Mouse (Mus musculus) hindbrain, embryonic 11.5 days (tissue): Measurements from ENCODE around the gene Wscd1. TPM values are rescaled to one million over a fixed set of nuclear protein-coding genes. Genes with fewer than 3 reads are reported as not detected.
"Not testable (repeated sequence)": the region's sequence is repeated elsewhere in the genome, so short reads cannot be mapped to it uniquely, and the experiment has no call there.

Source experiments
- ATAC-seq: fragments of 200-750 bp; cut with Nextera tagmentation; 2 replicates; pipeline ENCODE4 v1.8.0; 2017; ENCODE audit warnings: mild to moderate bottlenecking, moderate TSS enrichment, moderate library complexity; ENCODE audit not compliant: low FRiP score
- DNase-seq: peaks from one replicate; pipeline ENCODE4 v3.0.0-alpha.2; 2015; ENCODE audit warnings: low spot score
- H3K27ac ChIP-seq: fragments of 300-500 bp; sonication (generic); 2 replicates; pipeline ENCODE4 v1.5.1; 2014; ENCODE audit warnings: mild to moderate bottlenecking, low read depth, low read length
- H3K27me3 ChIP-seq: fragments of 300-500 bp; sonication (generic); 2 replicates; pipeline ENCODE4 v1.6.1; 2014; ENCODE audit warnings: mild to moderate bottlenecking, low read length, moderate library complexity, mixed read lengths; ENCODE audit not compliant: control insufficient read depth, insufficient read depth
- H3K36me3 ChIP-seq: fragments of 300-500 bp; sonication (generic); 2 replicates; pipeline ENCODE4 v1.6.1; 2014; ENCODE audit warnings: mild to moderate bottlenecking, low read length, moderate library complexity, mixed read lengths; ENCODE audit not compliant: control insufficient read depth, insufficient read depth
- H3K4me1 ChIP-seq: fragments of 300-500 bp; sonication (generic); replicated peaks from 2 replicates; pipeline ENCODE4 v1.6.1; 2014; ENCODE audit warnings: low read length, mixed read lengths; ENCODE audit not compliant: control insufficient read depth, insufficient read depth
- H3K4me2 ChIP-seq: fragments of 300-500 bp; sonication (generic); replicated peaks from 2 replicates; pipeline ENCODE4 v1.6.1; 2014; ENCODE audit warnings: mild to moderate bottlenecking, low read depth, low read length
- H3K4me3 ChIP-seq: fragments of 300-500 bp; sonication (generic); 2 replicates; pipeline ENCODE4 v1.5.1; 2014; ENCODE audit warnings: low read depth, low read length
- H3K9ac ChIP-seq: fragments of 300-500 bp; sonication (generic); 2 replicates; pipeline ENCODE4 v1.6.1; 2014; ENCODE audit warnings: low read depth, low read length
- H3K9me3 ChIP-seq: fragments of 300-500 bp; sonication (generic); 2 replicates; pipeline ENCODE4 v1.6.1; 2016; ENCODE audit warnings: low read length; ENCODE audit not compliant: control insufficient read depth
- WGBS: fragments of 180-500 bp; shearing (Covaris S2); extraction: QIAGEN DNeasy Blood & Tissue Kit; methylation state at CpG from one replicate; pipeline ENCODE4 v1.1.7; 2014; 5-methylcytosine and 5-hydroxymethylcytosine counted together
- polyA plus RNA-seq: library from polyadenylated mRNA; unstranded; fragments of >200 nt; fragmentation: Nextera tagmentation; extraction: Ambion mirVana; gene quantifications from 2 replicates; pipeline ENCODE4 v1.2.1, GENCODE M21; 2014

Wscd1 gene
- polyA plus RNA-seq, 1 experiment from 2014 or later = 31.8 TPM

DNA sequence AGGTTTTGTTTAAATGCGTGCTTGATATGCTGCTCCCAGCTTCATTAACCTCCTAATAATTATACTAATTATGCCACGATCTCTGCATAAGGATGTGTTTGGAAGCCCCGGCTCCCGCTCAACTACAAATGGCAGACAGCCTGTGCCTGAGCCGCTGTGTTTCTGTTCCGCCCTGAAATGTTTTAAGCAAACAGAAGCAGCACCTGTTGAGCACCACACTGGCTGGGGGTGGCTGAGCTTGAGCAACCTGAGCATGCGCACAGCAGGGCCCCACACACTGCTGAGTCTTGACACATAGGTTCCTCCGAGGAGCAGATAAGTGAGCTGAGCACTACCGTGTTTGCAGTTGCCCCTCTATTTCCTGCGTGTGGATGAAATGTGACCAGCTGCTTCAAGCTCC is 71.1 kb downstream of the Wscd1 start:
- Histone ChIP-seq H3K27ac (no peak overlapping the region), H3K9ac (no peak overlapping the region), H3K4me3 (no peak overlapping the region), H3K36me3 (no peaks in the 10 kb centered on the region), H3K9me3 (no peaks in the 10 kb centered on the region), H3K27me3 (no peaks in the 10 kb centered on the region), H3K4me2 (no peak overlapping the region), H3K4me1 (no peaks in the 10 kb centered on the region)
- 51% methylated on average over 10 of the region's 10 CpGs for WGBS
- ATAC-seq (no peak), DNase-seq (no peak)

DNA sequence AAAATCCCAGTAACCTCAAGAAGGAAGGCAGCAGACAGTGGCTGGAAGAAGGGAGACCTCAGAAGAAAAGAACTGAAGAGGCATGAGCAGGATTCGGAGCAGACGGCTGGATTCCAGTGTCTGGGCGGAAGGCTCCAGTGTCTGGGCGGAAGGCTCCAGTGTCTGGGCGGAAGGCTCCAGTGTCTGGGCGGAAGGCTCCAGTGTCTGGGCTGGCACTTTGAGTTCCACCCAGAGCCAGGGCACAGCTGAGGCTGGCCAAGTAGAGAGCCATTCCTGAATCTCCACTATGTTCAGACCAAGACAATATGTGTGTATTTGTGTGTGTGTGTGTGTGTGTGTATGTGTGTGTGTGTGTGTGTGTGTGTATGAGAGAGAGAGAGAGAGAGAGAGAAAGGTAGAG is 71.8 kb downstream of the Wscd1 start:
- not testable (repeated sequence) for H3K36me3 ChIP-seq, H3K27ac ChIP-seq, H3K9ac ChIP-seq, H3K27me3 ChIP-seq, H3K9me3 ChIP-seq, H3K4me3 ChIP-seq, H3K4me1 ChIP-seq, H3K4me2 ChIP-seq, ATAC-seq, DNase-seq
- WGBS = 80% methylated on average over 6 of the region's 6 CpGs

DNA sequence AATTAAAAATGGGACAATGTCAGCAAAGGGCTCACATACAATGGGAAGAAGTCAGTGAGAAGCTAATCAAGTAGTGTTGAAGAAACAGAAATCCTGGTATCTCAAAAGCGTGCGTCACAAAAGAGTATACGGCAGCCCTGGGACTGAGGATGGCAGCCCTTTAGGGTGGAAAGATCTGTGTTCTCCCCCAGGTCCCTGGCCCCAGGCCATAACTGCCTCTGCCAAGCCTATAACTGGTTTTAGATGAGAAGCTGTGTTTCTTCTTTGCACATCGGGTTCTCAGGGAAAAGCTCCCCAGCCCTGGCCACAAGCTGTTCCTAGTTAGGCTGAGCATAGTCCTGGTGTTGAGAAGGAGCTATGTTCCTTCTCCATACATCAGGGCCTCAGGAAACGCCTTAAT is 72.3 kb downstream of the Wscd1 start:
- DNase-seq (no peak), ATAC-seq (no peak)
- H3K27ac ChIP-seq = no peak overlapping the region
- 92% methylated on average over 5 of the region's 5 CpGs for WGBS
- no peaks in the 10 kb centered on the region for H3K9me3 ChIP-seq
- H3K9ac ChIP-seq = no peak overlapping the region
- no peaks in the 10 kb centered on the region for H3K27me3 ChIP-seq
- no peaks in the 10 kb centered on the region for H3K36me3 ChIP-seq
- no peaks in the 10 kb centered on the region for H3K4me1 ChIP-seq
- no peak overlapping the region for H3K4me2 ChIP-seq
- no peak overlapping the region for H3K4me3 ChIP-seq

DNA sequence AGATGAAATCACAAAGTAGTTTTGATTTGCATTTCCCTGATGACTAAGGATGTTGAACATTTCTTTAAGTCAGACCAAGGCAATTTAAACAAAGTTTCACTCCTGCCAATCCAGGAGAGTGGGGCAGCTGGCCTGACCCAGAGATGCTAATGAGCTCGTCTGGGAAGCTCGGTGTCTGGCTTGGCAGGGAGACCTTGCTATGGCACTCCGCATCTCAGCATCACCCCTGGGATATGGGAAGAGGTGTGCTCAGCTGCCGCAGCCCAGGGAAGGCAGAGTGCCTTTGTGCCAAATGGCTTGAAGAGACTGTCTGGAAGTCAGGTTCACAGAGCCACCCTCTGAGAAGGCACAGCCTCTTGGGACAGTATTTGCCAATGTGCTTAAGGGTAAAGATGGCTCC is 75.3 kb downstream of the Wscd1 start:
- no peak for DNase-seq
- no peak overlapping the region for H3K9ac ChIP-seq
- no peak for ATAC-seq
- no peaks in the 10 kb centered on the region for H3K36me3 ChIP-seq
- H3K27ac ChIP-seq = no peak overlapping the region
- H3K4me2 ChIP-seq = no peak overlapping the region
- WGBS = 53% methylated on average over 4 of the region's 4 CpGs
- no peaks in the 10 kb centered on the region for H3K9me3 ChIP-seq
- H3K4me1 ChIP-seq = no peaks in the 10 kb centered on the region
- H3K27me3 ChIP-seq = no peaks in the 10 kb centered on the region
- no peak overlapping the region for H3K4me3 ChIP-seq
